Mouse (Mus musculus) spleen, postnatal 4 days (tissue): ENCODE measurements at regions not wholly inside any gene's neighbourhood (a gene's known extent, or its start where the extent isn't known, plus 50 kb on each side); places are given as distances from the start of the nearest gene placed in this dataset.
"Not testable (repeated sequence)": the region's sequence is repeated elsewhere in the genome, so short reads cannot be mapped to it uniquely, and the experiment has no call there.

Experiments used
- DNase-seq, 2 experiments: peaks; one replicate each; pipeline ENCODE4 v3.0.0; 2022; ENCODE audit warnings: low spot score in 2 of 2

- DNase-seq, result no peak
Measured at GRCm38 (mm10) chr15:90291848-90292247, 67.7 kb downstream of the Alg10b start.

DNA sequence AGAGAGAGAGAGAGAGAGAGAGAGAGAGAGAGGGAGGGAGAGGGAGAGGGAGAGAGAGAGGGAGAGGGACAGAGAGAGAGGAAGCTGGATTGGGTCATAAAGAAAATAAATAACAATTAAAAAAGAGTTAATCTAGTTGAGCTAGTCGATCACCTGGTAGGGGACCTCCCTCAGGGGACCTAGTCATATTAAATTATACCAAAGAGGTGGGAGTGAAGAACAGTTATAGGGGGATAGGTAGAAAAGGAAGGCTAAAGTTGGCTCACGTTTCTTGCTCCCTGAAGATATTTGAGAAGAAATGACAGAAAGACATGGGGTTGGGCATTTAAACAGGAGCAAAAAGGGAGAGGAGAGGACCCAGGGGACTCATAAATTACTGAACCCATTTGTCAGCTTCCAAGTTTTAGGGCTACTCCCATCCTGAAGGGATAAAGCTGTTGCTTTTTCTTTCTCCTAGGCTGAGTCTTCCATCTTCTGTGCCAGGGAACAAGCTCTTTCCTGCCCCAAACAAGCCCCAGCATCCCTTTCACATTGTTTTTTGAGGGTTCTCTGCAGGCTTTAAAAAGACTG is 70.3 kb downstream of the Alg10b start:
- DNase-seq, result no peak

GRCm38 (mm10) chr15:90298566-90298965 is 74.5 kb downstream of the Alg10b start:
- no peak for DNase-seq

- no peak for DNase-seq
Measured at GRCm38 (mm10) chr15:90303393-90303792, 79.3 kb downstream of the Alg10b start.

- DNase-seq, result no peak
Measured at GRCm38 (mm10) chr15:90305051-90305450, 80.9 kb downstream of the Alg10b start.

- DNase-seq, result no peak
Measured at GRCm38 (mm10) chr15:90306866-90307265, 82.8 kb downstream of the Alg10b start.

DNA sequence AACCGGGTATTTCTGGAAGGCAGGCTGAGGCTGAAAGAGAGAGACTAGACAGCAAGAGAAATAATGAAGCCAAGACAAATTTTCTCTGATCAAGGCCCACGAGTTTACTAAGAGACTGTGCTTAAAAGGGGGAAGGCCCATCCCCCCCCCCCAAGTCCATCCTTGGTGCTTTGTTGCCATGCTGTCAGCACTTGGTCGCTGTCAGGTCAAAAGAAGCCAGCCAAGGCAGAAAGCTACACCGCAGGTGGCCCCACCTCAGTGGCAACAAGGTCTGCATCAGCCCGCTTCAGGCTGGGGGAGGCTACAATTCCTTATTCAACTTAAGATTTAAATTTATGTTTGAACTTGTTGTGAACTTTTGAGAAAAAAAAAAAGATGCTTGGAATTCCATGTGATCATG is 84.3 kb downstream of the Alg10b start:
- DNase-seq, result not testable (repeated sequence)

DNA sequence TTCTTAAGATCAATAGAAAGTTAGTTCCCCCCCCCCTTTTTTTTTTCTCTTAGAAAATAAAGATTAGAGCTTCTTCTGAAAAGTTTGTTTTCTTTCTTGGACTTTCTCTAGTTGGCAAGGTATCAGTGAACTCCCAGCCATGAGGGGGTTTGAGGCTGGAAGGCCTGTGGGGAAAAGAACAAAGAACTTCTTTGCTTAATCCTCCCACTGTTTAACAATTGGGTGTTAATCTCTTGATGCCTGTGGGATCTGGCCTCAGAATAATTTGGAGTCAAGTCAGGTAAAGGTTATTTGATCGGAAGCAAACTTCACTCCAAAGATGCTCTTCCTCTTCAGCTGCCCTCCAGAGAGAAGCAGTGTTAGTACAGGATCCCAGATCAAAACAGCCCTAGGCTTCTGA is 84.8 kb downstream of the Alg10b start:
- no peak for DNase-seq

GRCm38 (mm10) chr15:90309664-90310063 is 85.6 kb downstream of the Alg10b start:
- DNase-seq, result no peak

DNA sequence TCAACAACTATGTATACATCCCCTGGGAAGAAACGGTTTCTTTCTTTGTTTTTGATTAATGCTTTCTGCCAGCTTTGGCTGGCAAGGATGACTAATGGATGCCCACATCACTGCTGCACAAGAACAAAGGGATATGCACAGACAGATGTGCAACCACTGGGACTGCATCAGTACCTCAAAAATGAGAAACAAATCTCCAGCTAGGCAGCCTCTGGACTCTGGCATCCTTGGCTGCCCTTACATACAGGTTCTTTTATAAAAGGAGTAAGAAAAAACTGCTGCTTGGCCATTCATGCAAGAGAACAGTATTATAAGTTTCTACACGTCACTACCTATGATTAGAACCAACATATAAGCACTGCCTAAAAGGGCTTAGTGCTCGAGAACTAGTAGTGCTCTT is 97.7 kb downstream of the Alg10b start:
- no peak for DNase-seq

GRCm38 (mm10) chr15:90333275-90333674 is 109.2 kb downstream of the Alg10b start:
- no peak for DNase-seq

GRCm38 (mm10) chr15:90333766-90334165 is 109.7 kb downstream of the Alg10b start:
- no peak for DNase-seq

DNA sequence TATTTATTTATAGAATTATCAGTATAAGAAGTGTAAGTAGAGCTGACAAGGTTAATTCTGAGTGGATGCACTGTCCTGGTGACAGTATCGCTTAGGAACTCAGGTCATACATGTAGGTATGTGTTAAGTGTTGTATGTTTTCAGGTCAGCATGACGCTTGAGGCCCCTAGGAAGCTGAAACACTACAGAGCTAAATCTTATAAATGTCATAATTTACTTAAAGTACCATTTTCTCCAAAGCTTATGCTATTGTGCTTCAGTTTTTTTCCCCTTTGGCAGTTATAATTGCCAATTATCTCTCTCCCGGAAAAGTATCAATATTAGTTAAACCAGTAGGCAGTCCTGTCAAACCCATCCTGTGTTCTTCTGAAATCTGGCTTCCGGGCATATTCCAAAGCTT is 110.3 kb downstream of the Alg10b start:
- DNase-seq, result no peak

- DNase-seq, result no peak
Measured at GRCm38 (mm10) chr15:90335506-90335905, 111.4 kb downstream of the Alg10b start.

DNA sequence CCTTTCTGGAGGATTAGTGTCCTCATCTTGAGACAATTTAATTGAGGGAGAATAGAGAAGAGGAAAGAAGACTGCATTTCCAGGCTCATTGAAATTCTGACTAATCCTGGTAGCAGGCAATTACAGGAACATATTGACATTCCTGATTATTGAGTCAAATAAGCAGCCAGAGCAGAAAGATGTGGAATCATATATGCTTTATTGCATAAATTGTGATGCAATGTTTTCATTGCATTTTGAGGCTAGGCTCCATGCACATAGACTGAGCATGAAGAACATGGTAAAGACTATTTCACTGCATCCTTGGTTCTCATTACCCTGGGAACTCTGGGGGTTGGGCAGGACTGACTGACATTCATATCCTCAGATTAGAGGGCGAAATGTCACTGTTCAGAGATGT is 116.0 kb downstream of the Alg10b start:
- no peak for DNase-seq

DNA sequence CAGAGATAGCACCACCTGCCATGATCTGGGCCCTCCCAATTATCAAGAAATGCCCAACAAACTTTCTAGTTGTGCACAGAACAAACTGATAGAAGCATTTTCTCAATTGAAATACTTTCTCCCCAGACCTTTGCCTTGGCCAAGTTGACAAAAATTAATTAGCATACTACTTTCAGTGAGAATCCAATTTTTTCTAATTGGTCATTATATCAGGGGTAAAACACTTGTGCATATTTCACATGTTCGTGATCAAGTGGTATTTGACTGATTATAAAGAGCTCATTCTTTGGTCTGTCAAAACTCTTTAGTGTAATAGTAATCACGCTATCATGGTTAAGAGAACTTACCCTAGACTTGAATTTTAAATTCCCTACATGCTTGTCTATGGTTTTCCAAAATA is 117.2 kb downstream of the Alg10b start:
- DNase-seq, result no peak

GRCm38 (mm10) chr15:90343771-90344170 is 119.7 kb downstream of the Alg10b start:
- DNase-seq, result no peak

GRCm38 (mm10) chr15:90344956-90345355 is 120.8 kb downstream of the Alg10b start:
- DNase-seq, result no peak

- no peak for DNase-seq
Measured at GRCm38 (mm10) chr15:90346162-90346561, 122.1 kb downstream of the Alg10b start.

- DNase-seq, result no peak
Measured at GRCm38 (mm10) chr15:90346757-90347156, 122.6 kb downstream of the Alg10b start.

DNA sequence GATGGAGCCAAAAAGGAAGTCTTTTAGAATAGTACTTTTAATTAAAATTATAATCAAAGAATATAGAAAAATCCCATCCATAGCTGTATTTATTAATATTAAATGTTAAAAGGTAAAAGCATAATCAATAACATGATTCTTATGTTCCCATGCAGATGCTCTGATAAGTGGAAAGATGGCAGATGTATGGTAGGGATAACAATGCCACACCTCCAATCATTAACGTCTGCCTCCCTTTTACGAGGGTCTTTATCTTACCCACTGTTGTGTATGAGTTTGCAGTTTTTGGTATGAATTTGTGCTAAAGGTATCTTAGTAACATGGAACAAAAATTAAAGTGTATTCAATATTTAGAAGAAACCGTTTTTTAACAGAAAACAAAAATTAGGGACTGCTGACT is 127.8 kb downstream of the Alg10b start:
- DNase-seq, result no peak

DNA sequence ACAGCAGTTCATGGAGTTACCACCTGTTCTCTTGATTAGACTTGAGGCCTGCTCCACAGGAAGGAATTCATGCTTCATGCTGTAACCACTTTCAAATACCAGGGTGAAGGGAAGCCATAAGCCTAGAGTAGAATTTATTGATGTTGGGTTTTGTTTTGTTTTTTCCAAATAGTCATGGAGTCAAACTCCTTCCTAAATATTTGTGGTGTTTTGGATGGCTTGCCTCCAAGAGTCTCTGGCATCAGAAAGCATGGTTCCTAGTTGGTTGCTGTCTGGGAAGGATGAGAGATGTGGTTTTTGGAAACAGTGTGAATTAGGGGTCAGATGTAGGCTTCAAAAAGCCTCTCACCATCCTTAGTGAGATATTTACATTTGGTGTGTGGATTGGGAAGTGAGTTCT is 141.5 kb downstream of the Alg10b start:
- DNase-seq, result no peak

- no peak for DNase-seq
Measured at GRCm38 (mm10) chr15:90377959-90378358, 153.8 kb downstream of the Alg10b start.

GRCm38 (mm10) chr15:90396961-90397360 is 172.8 kb downstream of the Alg10b start:
- no peak for DNase-seq
